Mouse (Mus musculus): ENCODE data around the gene Gm17727. TPM values are rescaled to one million over a fixed set of nuclear protein-coding genes. Genes with fewer than 3 reads are reported as not detected.
"Not testable (repeated sequence)": the region's sequence is repeated elsewhere in the genome, so short reads cannot be mapped to it uniquely, and the experiment has no call there.

The Gm17727 gene
- total RNA-seq (2021), result not detected

DNA sequence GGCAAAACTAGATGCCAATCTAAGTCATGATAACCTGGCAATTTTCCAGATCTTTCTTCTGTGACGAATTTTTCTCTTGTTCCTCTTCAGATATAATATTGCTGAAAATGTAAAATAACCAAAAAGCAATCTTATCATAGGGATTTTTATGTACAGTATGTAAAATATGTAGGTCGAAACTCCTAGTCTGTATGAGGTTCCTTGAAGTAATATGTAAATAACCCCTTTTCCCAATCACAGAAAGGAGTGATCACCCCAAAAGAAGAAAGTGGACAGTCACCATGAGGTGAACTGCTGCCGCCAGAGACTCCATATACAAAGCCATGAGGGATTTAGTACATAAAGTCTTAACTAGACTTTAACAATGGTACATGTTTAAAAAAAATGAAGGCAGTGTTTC lies at the start of gene Gm17727:
Gene Gm17727, minus strand, starts transcription at position 101 of the 400 bp plus-strand sequence.
- no peak for DNase-seq
- intact Hi-C loops (cut with DNase I), result no loop called here

DNA sequence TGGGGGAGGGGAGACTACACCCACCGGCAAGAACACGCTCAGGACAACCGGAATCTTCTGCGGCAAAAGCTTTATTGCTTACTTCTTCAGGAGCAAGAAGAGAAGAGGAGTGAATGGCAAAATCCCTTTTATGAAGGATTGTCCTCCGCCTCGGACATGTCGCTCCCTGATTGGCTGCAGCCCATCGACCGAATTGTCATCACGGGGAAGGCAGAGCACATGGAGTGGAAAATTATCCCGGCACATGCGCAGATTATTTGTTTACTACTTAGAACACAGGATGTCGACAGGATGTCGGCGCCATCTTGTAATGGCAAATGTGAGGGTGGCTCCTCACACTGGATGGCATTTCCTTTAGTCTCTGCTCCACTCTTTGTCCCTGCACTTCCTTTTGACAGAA lies 40.0 kb upstream of the Gm17727 start:
- intact Hi-C loops (cut with DNase I); DNase-seq: not testable (repeated sequence)

DNA sequence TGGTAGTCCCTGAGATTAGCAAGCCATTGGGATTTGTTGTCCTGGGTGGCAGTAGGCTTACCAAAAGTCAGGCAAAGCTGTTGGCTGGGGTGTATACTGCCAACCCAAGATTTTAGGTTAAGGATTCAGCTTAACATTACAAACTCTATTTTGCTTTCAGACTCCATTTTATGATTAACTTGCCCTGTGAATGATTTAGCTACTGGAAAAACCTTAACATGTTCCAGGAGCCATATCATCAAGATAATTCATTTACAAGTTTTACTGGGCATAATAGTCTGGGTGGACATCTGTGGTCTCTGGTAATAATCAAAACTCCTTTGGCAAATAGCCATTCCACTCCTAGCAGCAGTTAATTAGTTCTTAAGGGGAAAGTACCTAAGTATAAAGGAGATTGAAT lies 20.2 kb upstream of the Gm17727 start:
- DNase-seq, result no peak
- intact Hi-C loops (cut with DNase I), result no loop called here

DNA sequence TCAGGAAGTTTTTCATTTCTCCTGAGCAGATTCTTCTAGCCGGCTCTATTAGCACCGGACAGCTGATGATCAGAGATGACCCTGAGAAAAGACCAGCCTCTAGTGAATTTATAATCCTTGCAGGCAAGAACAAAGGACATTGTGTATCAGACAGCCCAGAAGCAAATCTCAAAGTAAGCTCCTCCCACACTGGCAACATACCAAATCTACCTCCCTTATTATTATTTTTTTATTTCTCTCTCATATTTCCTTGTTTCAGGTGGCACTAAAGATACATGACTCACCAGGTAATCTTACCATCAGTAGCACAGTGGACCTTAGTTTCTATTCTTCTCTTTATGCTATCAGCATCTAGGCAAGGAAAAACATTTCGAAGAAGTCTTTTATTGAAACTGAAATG lies 12.1 kb upstream of the Gm17727 start, which contains the start of the genes Gm27235 and D730048I06Rik:
Gene Gm27235, minus strand, starts transcription at position 101 of the 400 bp plus-strand sequence.
Gene D730048I06Rik, minus strand, starts transcription at position 112 of the 400 bp plus-strand sequence.
- intact Hi-C loops (cut with DNase I), result no loop called here
- no peak for DNase-seq

DNA sequence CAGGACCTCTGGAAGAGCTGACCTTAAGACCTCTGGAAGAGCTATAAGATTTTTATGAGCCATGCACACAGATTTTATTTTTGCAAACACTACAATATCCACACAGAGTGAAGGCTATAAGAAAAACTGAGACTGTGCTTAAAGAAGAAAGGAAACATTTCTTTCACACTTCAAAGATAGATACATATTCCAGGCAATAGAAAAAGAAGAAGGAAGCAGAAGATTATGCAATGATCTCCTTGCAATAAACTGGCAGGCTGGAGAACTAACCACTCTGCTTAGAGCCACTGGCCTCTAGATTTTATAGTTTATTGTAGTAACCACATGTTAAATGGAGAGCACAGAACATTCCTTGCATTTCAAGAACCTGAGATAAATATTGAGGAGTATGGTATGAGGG lies 21.1 kb downstream of the Gm17727 start:
- DNase-seq, result no peak
- intact Hi-C loops (cut with DNase I), result no loop called here

DNA sequence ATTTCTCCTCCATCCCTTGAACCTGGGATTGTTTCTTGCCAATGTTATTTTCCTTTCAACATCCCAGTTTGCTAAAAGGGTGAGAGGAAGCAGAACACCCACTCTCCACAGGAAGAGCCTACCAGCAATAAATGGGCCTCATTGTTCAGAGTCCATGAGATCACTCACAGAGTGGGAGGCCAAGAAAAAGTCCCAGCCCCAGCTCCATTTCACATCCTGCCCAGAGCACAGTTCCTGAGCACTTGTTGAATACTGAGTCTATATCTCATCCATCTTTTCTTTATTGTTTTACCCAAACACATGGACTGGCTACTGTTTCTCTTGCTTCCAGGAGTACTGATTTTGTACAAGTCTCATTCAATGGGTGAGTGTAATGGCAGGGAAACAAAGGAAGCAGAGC lies 37.2 kb downstream of the Gm17727 start, which contains the start of gene Gm17677:
Gene Gm17677, plus strand, starts transcription at position 301 of the 400 bp plus-strand sequence.
- DNase-seq, result no peak
- intact Hi-C loops (cut with DNase I), result no loop called here

Other genes with a start within 250 kb of the Gm17727 start
- under 1 TPM in 1 of 2 experiments, not detected in 1; 0.02 TPM for gene Ddx25, start 219.6 kb downstream of the Gm17727 start, total RNA-seq (2021)
- gene Pus3, start 219.5 kb downstream of the Gm17727 start, total RNA-seq (2021), result 1 to 10 TPM; 7.4 to 8.4 TPM
- gene Pate2, start 207.8 kb downstream of the Gm17727 start, total RNA-seq (2021), result under 1 TPM in 1 of 2 experiments, not detected in 1; 0.25 TPM
- gene Hyls1, start 207.7 kb downstream of the Gm17727 start, total RNA-seq (2021), result 1 to 10 TPM; 3.5 to 4.5 TPM
- gene Pate4, start 166.2 kb downstream of the Gm17727 start, total RNA-seq (2021), result not detected
- gene Pate3, start 129.9 kb downstream of the Gm17727 start, total RNA-seq (2021), result not detected
- gene Pate1, start 90.7 kb downstream of the Gm17727 start, total RNA-seq (2021), result not detected
- gene Gm17677, start 37.1 kb downstream of the Gm17727 start, total RNA-seq (2021), result not detected
- not detected for gene Gm27235, start 12.0 kb upstream of the Gm17727 start, total RNA-seq (2021)
- not detected for gene D730048I06Rik, start 12.0 kb upstream of the Gm17727 start, total RNA-seq (2021)
- gene 9230110F15Rik, start 66.0 kb upstream of the Gm17727 start, total RNA-seq (2021), result not detected
- not detected for gene 9230113P08Rik, start 130.3 kb upstream of the Gm17727 start, total RNA-seq (2021)